Mouse (Mus musculus): ENCODE results near the gene Slc1a2. TPM values are rescaled to one million over a fixed set of nuclear protein-coding genes. Genes with fewer than 3 reads are reported as not detected.

Gene Slc1a2
- polyA plus RNA-seq, 1 experiment from 2014 or later, result 0.32 TPM

DNA sequence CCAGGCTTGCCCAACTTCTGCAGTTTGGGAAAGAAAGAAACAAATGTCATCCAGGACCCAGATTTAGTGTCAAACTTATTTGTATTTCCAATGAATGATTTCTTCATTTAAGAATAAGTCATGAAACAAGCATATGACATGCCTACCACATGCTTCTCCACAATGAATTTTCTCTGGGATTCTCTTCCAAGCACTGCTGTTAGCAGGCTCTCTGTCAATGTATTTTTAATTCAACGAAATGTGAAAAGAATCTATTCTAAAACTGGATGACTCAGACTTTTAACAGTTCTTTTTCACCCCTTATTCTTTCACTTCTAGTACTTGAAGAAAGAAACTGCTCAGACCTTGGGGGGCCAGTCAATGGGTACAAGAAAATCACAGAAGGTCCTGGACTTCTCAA lies 24.4 kb upstream of the Slc1a2 start:
- no peak overlapping the region for H3K4me3 ChIP-seq (ENCODE audit: control insufficient read depth in 1 of 2, insufficient read depth in 1 of 2, low read depth in 1 of 2, low read length in 2 of 2)
- no peaks in the 10 kb centered on the region for H3K9me3 ChIP-seq (ENCODE audit: control insufficient read depth, low read length)
- ATAC-seq (ENCODE audit: insufficient number of reproducible peaks, insufficient read depth, low FRiP score, low read depth), result no peak
- no peaks in the 10 kb centered on the region for H3K36me3 ChIP-seq (ENCODE audit: control insufficient read depth, insufficient read depth, low read length)
- H3K4me1 ChIP-seq (ENCODE audit: control insufficient read depth in 2 of 2, insufficient read depth in 2 of 2, low read length in 2 of 2), result no peaks in the 10 kb centered on the region
- H3K4me2 ChIP-seq (ENCODE audit: low read length), result no peak overlapping the region
- H3K27ac ChIP-seq (replicated peaks in 1 of 2; ENCODE audit: control insufficient read depth in 1 of 2, insufficient read depth in 1 of 2, low read depth in 2 of 2, low read length in 2 of 2), result no peak overlapping the region
- no peak overlapping the region for H3K9ac ChIP-seq (ENCODE audit: low read length)
- no peaks in the 10 kb centered on the region for H3K27me3 ChIP-seq (ENCODE audit: control insufficient read depth, insufficient read depth, low read length)
- 93% methylated on average over 1 of the region's 1 CpGs for WGBS

DNA sequence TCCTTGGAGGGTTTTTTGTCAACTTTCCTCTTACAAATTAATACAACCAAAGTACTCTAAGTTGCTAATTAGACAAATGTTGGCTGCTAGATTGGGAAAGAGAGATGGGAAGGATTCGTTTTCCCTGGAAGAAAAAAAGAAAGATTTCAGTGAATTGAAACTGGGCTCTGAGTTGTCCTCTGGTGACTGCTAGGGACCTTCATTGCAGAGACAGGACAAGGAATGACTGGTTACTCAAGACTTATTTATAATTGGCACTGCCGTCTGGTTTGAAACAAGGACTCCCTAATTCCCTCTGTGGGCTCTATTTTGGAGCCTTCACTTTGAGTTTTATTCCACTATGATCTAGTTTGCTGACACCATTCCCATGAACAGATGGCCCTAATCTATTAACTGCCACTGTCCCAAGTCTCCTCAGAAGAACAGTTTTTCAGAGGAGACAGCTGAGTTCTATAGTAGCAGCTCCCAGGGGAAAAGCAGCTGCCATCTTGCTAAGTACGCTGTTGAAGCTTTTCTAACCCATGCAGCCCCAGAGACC lies 22.9 kb upstream of the Slc1a2 start:
- Histone ChIP-seq H3K27ac (replicated peaks in 1 of 2; ENCODE audit: control insufficient read depth in 1 of 2, insufficient read depth in 1 of 2, low read depth in 2 of 2, low read length in 2 of 2) (no peak overlapping the region), H3K4me2 (ENCODE audit: low read length) (no peak overlapping the region), H3K4me3 (ENCODE audit: control insufficient read depth in 1 of 2, insufficient read depth in 1 of 2, low read depth in 1 of 2, low read length in 2 of 2) (no peak overlapping the region), H3K9ac (ENCODE audit: low read length) (no peak overlapping the region), H3K9me3 (ENCODE audit: control insufficient read depth, low read length) (no peaks in the 10 kb centered on the region), H3K36me3 (ENCODE audit: control insufficient read depth, insufficient read depth, low read length) (no peaks in the 10 kb centered on the region), H3K27me3 (ENCODE audit: control insufficient read depth, insufficient read depth, low read length) (no peaks in the 10 kb centered on the region), H3K4me1 (ENCODE audit: control insufficient read depth in 2 of 2, insufficient read depth in 2 of 2, low read length in 2 of 2) (no peaks in the 10 kb centered on the region)
- 72% methylated on average over 3 of the region's 3 CpGs for WGBS
- no peak for ATAC-seq (ENCODE audit: insufficient number of reproducible peaks, insufficient read depth, low FRiP score, low read depth)

DNA sequence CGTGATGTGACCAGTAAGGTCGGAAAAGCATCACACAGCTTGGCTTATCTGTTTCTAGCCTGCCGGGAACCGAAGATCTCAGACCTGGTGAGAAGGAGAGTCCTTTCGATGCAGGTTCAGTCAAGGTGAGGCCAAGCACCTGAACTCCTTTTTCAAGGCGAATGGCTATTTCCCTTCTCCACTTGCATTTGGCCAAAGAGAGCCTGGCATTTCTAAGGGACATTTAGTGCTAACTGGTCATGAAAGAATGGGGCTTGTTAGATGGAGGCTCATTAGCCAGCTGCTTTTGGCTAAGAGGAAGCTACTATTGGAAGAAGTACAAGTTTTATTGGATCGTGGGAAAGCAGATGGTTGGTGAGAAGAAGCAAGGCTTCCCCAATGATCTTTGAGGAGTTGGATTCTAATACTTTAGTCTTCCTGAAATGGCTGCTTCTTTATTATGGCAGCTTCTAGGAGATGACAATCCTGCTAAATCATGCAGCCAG lies 22.3 kb upstream of the Slc1a2 start:
- Histone ChIP-seq H3K4me2 (ENCODE audit: low read length) (no peak overlapping the region), H3K9ac (ENCODE audit: low read length) (no peak overlapping the region), H3K27ac (replicated peaks in 1 of 2; ENCODE audit: control insufficient read depth in 1 of 2, insufficient read depth in 1 of 2, low read depth in 2 of 2, low read length in 2 of 2) (no peak overlapping the region), H3K27me3 (ENCODE audit: control insufficient read depth, insufficient read depth, low read length) (no peaks in the 10 kb centered on the region), H3K4me1 (ENCODE audit: control insufficient read depth in 2 of 2, insufficient read depth in 2 of 2, low read length in 2 of 2) (no peaks in the 10 kb centered on the region), H3K36me3 (ENCODE audit: control insufficient read depth, insufficient read depth, low read length) (no peaks in the 10 kb centered on the region), H3K9me3 (ENCODE audit: control insufficient read depth, low read length) (no peaks in the 10 kb centered on the region), H3K4me3 (ENCODE audit: control insufficient read depth in 1 of 2, insufficient read depth in 1 of 2, low read depth in 1 of 2, low read length in 2 of 2) (no peak overlapping the region)
- 81% methylated on average over 7 of the region's 7 CpGs for WGBS
- no peak for ATAC-seq (ENCODE audit: insufficient number of reproducible peaks, insufficient read depth, low FRiP score, low read depth)

DNA sequence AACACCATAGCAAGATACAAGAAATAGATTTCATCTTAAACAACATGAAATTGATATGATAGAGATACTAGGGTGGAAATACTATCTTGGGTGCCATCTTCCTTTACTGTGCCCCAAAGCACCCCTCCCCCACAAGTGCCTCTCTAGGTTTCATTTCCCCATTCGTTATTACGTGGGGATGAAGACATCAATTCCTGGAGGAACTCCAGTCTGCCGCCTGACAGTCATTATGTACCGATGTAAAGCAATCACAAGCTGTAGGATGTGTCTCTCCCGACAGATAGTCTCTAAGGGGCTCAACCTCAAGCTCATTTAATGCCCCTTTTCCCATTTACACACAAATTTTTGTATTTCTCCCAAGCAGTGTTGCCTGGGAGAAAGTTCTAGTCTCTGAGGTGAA lies 20.3 kb upstream of the Slc1a2 start:
- no peak for ATAC-seq (ENCODE audit: insufficient number of reproducible peaks, insufficient read depth, low FRiP score, low read depth)
- Histone ChIP-seq H3K4me1 (ENCODE audit: control insufficient read depth in 2 of 2, insufficient read depth in 2 of 2, low read length in 2 of 2) (no peaks in the 10 kb centered on the region), H3K36me3 (ENCODE audit: control insufficient read depth, insufficient read depth, low read length) (no peaks in the 10 kb centered on the region), H3K27ac (replicated peaks in 1 of 2; ENCODE audit: control insufficient read depth in 1 of 2, insufficient read depth in 1 of 2, low read depth in 2 of 2, low read length in 2 of 2) (no peak overlapping the region), H3K4me3 (ENCODE audit: control insufficient read depth in 1 of 2, insufficient read depth in 1 of 2, low read depth in 1 of 2, low read length in 2 of 2) (no peak overlapping the region), H3K9me3 (ENCODE audit: control insufficient read depth, low read length) (no peaks in the 10 kb centered on the region), H3K27me3 (ENCODE audit: control insufficient read depth, insufficient read depth, low read length) (no peaks in the 10 kb centered on the region), H3K4me2 (ENCODE audit: low read length) (no peak overlapping the region), H3K9ac (ENCODE audit: low read length) (no peak overlapping the region)
- 72% methylated on average over 5 of the region's 5 CpGs for WGBS

GRCm38 (mm10) chr2:102638690-102639089 lies 19.8 kb upstream of the Slc1a2 start:
- Histone ChIP-seq H3K27me3 (ENCODE audit: control insufficient read depth, insufficient read depth, low read length) (no peaks in the 10 kb centered on the region), H3K4me2 (ENCODE audit: low read length) (no peak overlapping the region), H3K36me3 (ENCODE audit: control insufficient read depth, insufficient read depth, low read length) (no peaks in the 10 kb centered on the region), H3K9ac (ENCODE audit: low read length) (no peak overlapping the region), H3K4me1 (ENCODE audit: control insufficient read depth in 2 of 2, insufficient read depth in 2 of 2, low read length in 2 of 2) (no peaks in the 10 kb centered on the region), H3K27ac (replicated peaks in 1 of 2; ENCODE audit: control insufficient read depth in 1 of 2, insufficient read depth in 1 of 2, low read depth in 2 of 2, low read length in 2 of 2) (no peak overlapping the region), H3K9me3 (ENCODE audit: control insufficient read depth, low read length) (no peaks in the 10 kb centered on the region), H3K4me3 (ENCODE audit: control insufficient read depth in 1 of 2, insufficient read depth in 1 of 2, low read depth in 1 of 2, low read length in 2 of 2) (no peak overlapping the region)
- ATAC-seq (ENCODE audit: insufficient number of reproducible peaks, insufficient read depth, low FRiP score, low read depth), result no peak
- 67% methylated on average over 2 of the region's 2 CpGs for WGBS

DNA sequence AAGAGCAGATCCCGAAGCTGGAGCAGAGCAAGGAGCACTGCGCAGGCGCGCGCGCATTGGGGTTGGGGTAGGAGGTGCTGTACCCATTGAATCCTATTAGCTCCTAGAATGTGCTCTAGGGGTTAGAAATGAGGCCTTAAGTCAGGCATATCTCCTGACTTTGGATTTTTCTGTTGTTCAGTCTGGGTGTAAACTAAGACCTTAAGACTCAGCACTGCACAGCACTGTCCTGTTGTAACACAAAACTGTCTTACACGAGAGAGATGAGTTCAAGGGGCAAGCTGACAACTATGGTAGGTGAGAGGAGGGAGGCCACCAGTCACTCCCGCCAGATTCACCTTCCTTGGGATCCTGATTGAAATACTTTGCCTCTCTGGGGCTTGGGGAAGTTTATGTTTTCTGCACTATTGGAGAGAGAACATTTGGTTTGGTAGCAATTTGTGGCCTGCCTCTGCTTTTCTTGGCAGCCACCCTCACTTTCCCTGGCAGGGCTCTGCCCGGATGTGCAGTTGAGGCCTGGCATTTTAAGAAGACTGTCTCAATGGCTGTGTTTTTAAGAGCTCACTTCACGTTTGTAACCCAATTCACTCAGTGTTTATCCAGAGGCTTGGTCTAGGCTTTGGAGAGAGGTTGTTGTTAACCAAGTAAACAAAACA lies 9.5 kb upstream of the Slc1a2 start:
- no peak overlapping the region for H3K27ac ChIP-seq (replicated peaks in 1 of 2; ENCODE audit: control insufficient read depth in 1 of 2, insufficient read depth in 1 of 2, low read depth in 2 of 2, low read length in 2 of 2)
- no peak overlapping the region for H3K9ac ChIP-seq (ENCODE audit: low read length)
- ATAC-seq (ENCODE audit: insufficient number of reproducible peaks, insufficient read depth, low FRiP score, low read depth), result no peak
- H3K27me3 ChIP-seq (ENCODE audit: control insufficient read depth, insufficient read depth, low read length), result no peaks in the 10 kb centered on the region
- no peaks in the 10 kb centered on the region for H3K36me3 ChIP-seq (ENCODE audit: control insufficient read depth, insufficient read depth, low read length)
- H3K4me2 ChIP-seq (ENCODE audit: low read length), result no peak overlapping the region
- H3K4me1 ChIP-seq (ENCODE audit: control insufficient read depth in 2 of 2, insufficient read depth in 2 of 2, low read length in 2 of 2), result no peaks in the 10 kb centered on the region
- 80% methylated on average over 10 of the region's 10 CpGs for WGBS
- H3K4me3 ChIP-seq (ENCODE audit: control insufficient read depth in 1 of 2, insufficient read depth in 1 of 2, low read depth in 1 of 2, low read length in 2 of 2), result no peak overlapping the region
- H3K9me3 ChIP-seq (ENCODE audit: control insufficient read depth, low read length), result no peaks in the 10 kb centered on the region

DNA sequence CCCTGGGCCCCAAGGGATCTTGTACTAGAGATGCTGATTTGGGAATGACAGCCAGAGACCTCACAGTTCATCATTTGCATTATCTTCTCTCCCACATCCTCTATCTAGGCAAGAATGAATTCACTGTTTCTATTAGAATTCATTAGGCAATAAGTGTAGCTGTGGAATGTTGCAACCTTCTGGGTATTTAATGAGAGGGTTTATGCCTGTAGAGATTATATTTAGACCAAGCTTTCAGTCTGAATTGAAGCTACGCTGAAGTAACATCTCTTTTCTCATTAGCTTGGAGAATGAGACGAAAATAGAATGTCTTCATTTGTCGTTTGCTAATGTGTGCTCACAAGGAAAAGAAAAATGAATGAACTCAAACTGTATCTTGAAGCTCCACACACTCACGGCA lies 8.1 kb upstream of the Slc1a2 start:
- no peak for ATAC-seq (ENCODE audit: insufficient number of reproducible peaks, insufficient read depth, low FRiP score, low read depth)
- Histone ChIP-seq H3K27me3 (ENCODE audit: control insufficient read depth, insufficient read depth, low read length) (no peaks in the 10 kb centered on the region), H3K27ac (replicated peaks in 1 of 2; ENCODE audit: control insufficient read depth in 1 of 2, insufficient read depth in 1 of 2, low read depth in 2 of 2, low read length in 2 of 2) (no peak overlapping the region), H3K36me3 (ENCODE audit: control insufficient read depth, insufficient read depth, low read length) (no peaks in the 10 kb centered on the region), H3K9me3 (ENCODE audit: control insufficient read depth, low read length) (no peaks in the 10 kb centered on the region), H3K9ac (ENCODE audit: low read length) (no peak overlapping the region), H3K4me3 (ENCODE audit: control insufficient read depth in 1 of 2, insufficient read depth in 1 of 2, low read depth in 1 of 2, low read length in 2 of 2) (no peak overlapping the region), H3K4me1 (ENCODE audit: control insufficient read depth in 2 of 2, insufficient read depth in 2 of 2, low read length in 2 of 2) (no peaks in the 10 kb centered on the region), H3K4me2 (ENCODE audit: low read length) (no peak overlapping the region)
- WGBS, result 73% methylated on average over 4 of the region's 4 CpGs

Data from heart, embryonic 14.5 days (tissue).